Mouse (Mus musculus): ENCODE data around the gene Gnat2.

Gnat2 gene

DNA sequence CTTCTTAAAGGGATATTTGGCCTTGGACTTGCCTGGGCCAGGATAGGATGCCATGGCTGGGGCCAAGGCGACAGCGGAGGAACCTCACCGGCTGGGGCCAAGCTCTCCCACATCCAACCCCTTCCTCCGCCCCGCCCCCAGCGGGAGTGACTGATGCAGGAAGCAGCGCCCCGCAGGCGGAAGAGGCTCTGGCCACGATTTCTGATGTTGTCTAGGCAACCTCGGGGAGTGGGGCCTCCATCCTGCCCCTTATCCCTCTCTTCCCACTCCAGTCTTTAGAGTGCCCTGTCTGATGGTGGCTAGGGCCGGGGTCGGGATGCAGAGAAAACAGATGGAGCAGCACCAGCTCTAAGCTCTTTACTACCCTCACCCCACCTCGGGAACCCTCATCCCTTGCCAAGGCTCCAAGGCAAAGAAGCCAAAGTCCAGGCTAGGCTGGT lies 7.3 kb upstream of the Gnat2 start:
- DNase-seq (ENCODE audit: low spot score): peak; percentile 63

DNA sequence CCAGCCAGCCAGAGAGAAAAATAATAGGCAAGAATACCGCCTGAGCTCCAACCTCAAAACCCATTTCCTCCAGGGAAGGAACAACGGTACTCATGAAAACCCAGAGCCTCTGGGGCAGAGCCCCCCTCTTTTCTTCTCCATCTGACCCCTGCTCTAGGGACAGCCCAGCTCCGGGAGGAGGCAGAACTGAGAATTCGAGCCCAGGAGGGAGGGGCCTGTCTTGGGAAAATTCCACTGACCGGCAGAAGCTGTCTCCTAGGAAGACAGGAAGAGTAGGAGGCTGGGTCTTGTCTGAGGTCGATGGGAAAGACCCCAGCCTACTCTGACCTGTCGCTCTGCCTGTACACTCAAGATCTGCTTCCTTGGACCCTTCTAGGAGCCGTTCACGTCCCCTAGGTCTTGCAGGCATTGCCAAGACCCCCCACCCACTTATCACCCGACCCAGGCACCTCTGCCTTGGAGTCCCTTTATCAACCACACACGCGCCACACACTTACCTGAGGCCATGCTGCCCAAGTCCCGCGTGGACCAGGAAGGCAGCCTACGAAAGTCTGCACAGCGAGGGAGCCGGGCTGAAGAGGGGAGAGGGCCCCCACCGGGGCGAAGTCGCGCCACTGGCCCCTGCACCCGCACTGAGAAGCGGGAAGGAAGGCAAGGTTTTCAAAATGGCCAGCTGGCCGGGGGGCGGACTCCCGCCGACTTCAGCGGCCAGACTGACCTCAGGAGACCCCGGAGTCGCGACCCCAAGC lies 6.7 kb upstream of the Gnat2 start:
- DNase-seq (ENCODE audit: low spot score): no peak

DNA sequence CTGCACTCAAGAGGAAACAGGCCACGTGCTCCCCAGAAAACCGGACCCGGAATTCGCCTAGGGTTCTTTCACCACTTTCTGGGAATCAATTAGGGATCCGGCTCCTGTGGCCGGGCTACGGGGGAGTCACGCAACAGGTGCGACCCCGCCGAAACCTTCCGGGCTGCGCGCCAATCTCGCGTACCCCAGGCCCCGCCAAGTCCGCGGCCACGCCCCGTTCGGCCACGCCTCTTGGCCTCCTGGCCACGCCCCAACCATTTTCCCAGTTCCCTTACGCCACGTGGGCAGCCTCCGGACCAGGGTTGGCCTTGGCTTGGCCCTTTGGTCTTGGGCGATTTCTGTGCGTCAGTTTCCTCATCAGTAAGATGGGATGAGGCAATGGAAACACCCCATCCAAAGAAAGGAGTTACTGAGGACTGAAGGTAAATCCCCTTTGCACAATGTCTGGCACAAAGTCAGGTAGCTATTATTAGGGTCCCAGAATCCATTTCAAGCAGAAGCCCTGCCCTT lies 6.1 kb upstream of the Gnat2 start, which contains the start of gene Ampd2:
Ampd2 (minus strand) TSS at position 182 of the 510 bp plus-strand sequence.
- DNase-seq (ENCODE audit: low spot score): peak; percentile 61

DNA sequence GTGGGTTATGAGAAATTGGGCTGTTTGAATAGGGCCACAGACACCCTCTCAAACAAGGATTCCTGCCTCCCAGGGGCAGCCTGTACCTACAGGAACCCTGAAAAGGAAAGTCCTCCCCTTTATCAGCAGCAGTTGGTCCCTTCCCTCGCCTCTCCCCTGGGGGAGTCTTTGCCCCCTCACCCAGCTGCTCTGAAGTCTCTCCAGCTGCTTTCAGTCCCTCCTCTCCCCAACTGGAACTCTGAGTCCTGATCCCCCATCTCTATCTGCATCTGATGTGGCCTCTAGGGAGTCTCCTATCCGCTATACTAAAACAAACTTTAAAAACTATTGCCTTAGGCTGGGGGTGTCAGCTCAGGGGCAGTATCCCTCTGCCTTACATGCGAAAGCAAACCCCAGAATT lies 5.3 kb upstream of the Gnat2 start:
- DNase-seq (ENCODE audit: low spot score): no peak

DNA sequence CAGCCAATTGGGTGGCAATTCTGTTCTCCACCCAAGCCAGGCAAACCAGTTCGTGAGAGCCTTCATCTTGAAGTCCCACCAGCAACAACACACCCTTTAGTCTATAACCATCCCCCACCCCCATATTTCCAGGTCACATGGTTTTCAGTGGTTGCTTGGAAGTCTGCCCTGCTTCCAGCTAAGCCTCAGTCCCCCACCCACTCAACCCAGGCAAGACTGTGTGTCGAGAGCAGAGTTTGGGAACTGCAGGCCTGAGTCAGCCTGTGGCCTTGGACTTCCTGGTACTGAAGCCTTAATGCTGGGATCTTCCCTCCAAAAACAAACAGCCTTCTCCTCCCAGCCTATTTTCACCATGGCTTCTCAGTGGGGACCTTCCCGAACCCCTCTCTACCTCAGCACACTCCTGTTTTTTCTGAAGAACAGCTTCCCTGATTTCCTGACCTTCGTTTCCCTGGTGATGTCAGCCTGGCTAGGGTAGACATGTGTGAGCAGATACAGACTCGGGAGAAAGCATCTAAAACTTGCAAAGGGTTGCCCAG lies 3.7 kb upstream of the Gnat2 start:
- no peak for DNase-seq (ENCODE audit: low spot score)

DNA sequence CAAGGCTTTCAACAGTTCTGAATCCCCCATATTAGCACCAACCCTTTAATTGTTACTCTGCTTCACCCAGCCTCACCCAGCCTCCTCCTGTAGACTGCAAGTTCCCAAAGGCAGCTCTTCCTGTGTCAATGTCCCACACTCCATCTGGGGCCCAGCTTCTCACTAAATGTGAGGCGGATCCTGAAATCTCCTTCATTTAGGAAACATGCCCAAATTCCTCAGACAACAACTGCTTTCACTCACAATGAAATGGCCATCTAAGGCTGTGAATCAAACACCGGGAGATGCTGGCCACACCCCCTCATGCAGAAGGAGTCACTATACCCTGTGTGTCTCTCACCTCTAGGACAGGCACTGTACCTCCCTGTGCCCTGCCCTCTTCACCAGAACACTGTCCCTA lies 2.7 kb upstream of the Gnat2 start:
- DNase-seq (ENCODE audit: low spot score): no peak

DNA sequence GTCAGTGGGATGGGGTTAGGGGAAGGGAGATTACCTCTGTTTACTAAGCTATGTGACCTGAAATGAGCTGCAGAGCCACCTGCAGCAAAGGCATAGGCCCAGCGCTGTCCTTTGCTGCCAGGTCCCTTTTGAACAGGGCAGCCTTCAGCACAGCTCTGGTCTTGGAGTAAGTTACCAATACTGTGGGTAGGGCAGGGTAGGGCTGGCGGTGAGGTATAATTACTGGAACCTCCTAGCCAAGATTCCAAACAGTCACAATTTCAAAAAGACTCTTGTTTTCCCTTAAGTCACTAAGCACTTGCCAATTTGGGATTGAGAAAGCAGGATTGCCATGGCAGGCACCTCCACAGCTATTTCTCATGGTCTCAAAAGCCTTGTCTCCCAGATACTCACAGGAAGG lies 2.0 kb upstream of the Gnat2 start:
- DNase-seq (ENCODE audit: low spot score): no peak

DNA sequence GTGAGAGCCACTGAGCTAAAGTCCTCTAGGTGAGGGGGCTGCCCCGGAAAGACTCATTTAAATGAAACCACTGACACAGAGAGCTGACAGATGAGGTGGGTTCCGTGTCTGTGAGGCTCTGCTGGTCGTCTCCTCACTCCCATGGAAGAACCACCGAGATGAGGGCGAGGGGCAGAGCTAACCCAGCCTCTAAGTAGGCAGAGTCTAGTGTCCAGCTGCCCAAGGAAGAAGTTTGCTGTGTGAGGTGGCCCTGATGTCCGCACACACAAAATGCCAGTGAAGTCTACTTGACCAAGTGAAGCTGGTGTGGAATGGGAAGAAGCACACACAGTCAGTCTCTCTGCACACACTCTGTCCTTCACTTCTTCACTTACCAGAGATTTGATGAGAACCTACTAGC lies 559 bp upstream of the Gnat2 start:
- no peak for DNase-seq (ENCODE audit: low spot score)

DNA sequence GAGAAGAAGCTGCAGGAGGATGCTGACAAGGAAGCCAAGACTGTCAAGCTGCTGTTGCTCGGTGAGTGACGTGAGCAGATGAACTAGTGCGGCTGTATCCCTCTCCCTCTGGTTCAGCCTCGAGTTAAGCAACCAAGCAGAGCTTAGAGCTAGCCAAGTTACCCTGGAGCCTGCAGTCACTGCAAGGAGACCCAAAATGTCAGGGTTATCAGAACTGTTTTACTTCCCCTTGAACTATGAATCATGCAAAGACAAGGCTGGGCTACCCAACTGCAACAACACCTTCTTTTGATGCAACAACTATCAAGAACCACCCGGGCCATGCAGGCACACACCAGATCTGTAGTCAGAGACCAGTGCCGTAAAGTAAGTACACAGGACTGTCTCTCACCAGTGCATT lies 717 bp downstream of the Gnat2 start:
- no peak for DNase-seq (ENCODE audit: low spot score)

DNA sequence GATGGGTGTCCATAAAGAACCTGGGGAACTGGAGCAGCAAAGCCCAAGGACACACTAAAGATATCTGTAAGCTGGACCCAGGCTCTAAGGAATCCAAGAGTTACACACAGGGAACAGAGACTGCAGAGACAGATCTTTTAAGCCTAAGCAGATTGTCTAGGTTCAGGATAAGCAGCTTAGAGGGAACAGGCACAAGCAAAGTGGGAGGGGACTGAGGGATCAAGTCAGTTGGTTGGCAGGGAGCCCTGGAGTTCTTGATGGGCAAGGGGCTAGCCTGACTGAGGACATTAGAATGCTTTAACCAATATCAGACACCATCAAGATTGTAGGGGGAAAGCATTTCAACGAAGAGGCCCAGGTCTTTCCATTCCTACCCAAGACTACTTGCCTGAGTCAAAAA lies 1.6 kb downstream of the Gnat2 start:
- DNase-seq (ENCODE audit: low spot score): no peak

DNA sequence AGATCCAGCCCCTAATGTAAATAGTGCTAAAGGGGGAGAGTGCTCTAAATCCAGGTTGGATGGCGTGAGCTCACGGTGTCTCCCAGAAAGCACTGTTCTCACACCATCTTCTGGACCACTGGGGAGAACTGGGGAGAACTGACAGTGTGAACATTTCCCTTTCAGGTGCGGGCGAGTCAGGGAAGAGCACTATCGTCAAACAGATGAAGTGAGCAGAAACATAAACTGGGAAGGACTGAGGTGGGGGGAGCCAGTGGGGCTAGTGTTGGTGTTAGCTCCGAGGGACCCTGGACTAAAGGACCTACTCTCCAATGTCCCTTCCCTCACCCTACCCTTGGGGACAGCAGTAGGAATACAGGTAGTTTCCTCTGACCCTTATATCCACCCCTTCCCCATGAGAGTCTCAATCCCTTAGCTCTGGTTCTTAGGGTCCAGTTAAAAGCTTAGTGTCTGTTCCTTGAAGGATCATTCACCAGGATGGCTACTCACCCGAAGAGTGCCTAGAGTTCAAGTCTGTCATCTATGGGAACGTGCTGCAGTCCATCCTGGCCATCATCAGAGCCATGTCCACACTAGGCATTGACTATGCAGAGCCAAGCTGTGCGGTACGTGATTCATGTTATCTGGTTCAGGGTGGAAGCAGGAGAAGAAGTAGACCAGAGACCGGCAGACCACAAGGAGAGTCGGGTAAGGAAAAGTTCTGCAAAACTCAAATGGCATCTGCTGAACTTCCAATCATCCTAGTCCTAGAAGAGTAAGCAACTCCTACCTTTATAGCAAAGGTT lies 2.6 kb downstream of the Gnat2 start:
- no peak for DNase-seq (ENCODE audit: low spot score)

DNA sequence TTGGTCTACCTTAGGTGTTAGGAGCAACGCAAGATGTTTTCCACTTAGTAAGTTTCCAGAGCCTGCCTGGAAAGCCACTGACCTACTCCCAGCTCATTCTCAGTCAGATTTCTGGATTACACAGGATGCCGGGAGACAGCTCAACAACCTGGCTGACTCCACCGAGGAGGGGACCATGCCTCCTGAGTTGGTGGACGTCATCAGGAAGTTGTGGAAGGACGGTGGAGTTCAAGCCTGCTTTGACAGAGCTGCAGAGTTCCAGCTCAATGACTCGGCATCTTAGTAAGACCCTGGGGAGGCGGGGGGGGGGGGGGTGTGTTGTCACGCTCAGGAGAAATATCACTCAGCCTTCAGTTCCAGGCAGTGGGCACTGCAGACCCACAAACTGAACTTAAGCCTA lies 3.6 kb downstream of the Gnat2 start:
- DNase-seq (ENCODE audit: low spot score): no peak

DNA sequence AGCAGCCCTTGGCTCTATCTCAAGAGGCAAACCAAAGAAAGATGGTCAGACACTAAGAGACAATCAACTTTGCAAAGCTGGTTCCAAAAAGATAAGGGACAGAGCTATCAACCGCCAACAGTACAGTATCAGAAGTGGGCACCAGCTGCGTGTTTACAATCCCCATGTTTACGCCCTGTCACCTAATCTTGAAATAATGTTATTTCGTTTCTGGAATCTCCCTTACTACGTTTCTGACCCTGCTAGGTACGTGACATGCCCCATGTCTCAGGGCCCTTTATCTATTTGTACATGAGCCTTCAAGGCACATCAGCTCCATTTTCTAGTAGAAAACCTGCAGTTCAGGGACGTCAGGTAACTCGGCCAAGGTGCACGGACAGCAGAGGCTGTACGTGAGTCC lies 4.1 kb downstream of the Gnat2 start:
- DNase-seq (ENCODE audit: low spot score): no peak

DNA sequence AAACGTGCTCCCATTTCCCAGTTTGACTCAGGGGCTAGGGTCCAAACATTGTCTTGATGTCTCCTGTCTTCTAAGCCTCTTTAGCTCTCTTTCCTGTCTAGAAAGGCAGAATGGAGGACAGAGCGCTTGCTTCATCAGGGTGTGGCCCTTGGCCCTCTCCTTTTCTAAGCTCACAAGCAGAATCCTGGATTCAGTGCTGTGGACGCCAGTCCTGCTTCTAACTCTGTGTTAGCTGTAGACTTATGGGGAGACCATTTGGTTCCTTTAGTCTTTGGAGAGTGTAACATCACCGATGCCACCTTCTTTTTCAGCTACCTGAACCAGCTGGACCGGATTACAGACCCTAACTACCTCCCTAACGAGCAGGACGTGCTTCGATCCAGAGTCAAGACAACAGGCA lies 5.1 kb downstream of the Gnat2 start:
- DNase-seq (ENCODE audit: low spot score): no peak

DNA sequence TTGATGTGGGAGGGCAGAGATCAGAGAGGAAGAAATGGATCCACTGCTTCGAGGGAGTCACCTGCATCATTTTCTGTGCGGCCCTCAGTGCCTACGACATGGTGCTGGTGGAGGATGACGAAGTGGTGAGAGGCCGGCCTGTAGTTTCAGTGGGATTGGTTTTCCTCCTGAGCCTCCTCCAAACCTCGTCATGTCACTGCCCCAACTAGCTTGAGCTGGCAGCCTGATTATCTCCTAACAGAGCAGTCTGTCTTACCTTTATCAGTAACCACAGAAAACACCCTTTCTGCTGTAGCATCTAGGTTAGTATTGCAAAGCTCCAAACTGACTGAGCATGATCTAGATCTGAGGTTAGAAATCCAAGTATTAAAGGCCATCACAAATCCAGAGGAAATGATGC lies 5.7 kb downstream of the Gnat2 start:
- no peak for DNase-seq (ENCODE audit: low spot score)

DNA sequence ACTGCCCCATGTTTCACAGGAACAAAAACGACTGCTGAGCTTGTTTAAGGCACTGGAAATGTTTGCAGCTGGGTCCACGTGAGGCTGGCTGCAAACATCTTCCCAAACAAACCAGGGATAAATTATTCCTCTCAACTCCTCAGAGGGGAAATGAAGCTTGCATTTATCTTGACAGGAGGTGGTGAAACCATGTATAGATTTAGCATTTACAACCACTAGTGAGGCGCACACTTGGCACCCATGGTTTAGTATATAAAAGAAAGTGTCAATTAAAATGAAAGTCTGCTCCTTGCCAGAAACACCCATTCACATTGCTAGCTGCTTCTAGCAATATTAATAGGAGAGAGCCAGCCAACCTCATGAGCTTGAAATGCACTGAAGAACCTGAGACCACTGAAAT lies 9.0 kb downstream of the Gnat2 start:
- no peak for DNase-seq (ENCODE audit: low spot score)

DNA sequence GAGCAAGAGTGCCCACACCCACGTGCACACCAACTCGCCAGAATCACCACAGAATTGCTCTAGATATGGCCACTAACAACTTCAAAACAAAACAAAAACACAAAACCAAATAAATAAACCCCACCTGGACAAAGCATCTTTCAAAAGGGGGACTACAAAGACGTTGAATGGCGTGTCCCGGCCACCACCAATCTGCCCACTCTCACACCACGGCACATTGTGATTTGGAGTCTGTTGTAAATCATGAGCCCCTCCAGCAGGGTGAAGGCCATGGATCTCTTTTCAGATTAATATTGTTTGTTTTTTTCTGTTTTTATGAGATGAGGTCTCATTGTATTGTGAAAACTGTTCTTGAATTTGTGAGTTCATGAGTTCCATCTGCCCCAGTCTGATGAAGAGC lies 9.5 kb downstream of the Gnat2 start:
- no peak for DNase-seq (ENCODE audit: low spot score)

DNA sequence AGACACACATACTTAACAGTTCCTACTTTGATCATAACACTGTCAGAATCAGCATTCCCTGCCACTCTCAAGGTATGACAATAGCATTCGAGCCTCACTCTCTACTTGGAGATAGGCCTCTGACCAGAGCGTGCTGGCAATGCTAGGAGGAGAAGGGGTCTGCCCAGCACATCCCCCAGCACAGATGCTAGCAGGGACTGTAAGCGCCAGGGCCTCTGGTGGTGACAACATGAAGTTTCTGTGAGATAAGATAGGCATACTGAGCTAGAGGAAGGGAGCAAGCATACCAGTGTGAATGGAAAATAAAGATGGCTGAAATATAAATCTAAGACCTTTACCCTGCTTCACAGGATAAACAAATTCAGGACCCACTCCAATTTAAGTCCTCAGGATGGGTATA lies 12.7 kb downstream of the Gnat2 start:
- DNase-seq (ENCODE audit: low spot score): no peak

DNA sequence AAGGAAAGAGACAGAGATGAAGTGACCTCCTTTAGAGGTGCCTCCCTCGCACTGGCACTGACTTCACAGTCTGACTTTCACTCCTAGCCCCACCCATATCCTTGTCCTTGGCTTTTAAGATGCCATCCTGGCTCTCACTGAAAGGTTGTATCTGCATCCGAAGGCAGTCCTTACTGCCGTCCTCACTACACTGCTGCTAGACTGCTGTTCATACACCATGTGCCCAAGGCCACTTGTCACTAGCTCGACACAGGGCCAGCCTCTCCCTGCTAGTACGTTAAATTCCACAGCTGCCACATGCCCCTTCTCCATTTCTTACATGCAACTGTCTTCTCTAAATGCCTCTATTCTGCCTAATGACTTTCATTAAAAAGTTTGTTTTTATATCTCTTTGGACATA lies 18.7 kb downstream of the Gnat2 start:
- DNase-seq (ENCODE audit: low spot score): no peak

DNA sequence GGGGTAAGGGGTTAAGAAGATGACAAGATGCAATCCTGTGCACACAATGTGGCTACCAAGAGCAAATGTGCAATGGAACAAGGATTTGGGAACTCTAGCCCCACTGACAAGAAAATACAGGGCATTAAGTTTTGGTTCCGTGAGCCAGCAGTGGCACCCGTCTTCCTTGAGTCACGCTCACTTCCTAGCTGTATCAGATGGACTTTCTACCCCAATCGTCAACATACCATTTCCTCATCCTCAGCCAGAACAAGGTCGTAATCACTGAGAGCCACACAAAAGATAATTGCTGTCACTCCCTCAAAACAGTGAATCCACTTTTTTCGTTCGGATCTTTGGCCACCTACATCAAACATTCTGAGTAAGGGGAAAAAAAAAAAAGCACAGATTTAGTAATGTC lies 19.7 kb downstream of the Gnat2 start:
- no peak for DNase-seq (ENCODE audit: low spot score)

DNA sequence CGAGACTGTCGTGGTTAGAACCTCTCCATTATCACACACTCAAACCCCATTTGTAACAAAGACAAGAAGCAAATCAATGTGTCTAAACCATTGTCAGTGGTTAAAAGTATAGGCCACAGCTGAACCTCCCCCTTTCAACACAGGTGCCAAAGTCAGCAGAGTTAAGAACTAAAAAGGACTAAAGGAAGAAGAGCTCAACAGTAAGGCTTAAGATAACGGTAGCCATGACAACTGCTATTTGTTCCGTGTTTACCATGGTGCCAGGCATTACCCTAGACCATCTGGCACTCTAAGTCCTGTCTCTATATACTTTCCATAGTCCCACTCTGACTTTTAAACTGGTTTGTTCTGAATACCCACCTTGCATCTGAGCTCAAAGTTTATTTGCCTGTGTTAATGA lies 20.1 kb downstream of the Gnat2 start:
- no peak for DNase-seq (ENCODE audit: low spot score)

DNA sequence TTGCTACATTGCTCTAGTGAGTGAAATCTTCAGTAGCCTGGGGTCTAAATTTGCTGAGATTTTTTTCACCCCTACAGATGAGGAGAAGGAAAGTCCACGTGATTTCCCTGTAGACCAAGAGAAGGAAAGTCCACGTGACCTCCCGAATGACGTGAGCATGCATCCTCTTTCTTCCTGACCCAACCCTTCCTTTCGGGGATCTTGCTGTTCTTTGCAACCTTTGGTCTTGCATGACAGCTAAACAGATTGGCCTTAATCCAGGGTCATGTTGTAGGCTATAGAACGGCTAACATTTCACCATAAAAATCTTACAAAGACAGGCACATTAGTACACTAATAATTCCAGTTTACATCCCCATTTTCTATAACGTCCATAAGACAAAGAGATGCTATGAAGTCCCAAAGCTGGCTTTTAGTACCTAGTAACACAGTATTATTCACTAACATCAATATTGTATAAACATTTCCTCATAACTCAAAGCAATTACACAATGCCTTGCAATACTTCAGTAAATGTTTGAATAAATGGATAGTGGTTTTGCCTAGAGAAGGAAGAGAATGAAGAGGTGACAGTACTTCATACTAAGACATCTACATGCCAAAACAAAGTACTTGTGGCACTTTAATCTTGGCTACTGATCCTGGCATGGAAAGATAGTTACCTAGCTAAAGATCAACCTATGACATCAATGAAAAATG lies 21.2 kb downstream of the Gnat2 start:
- no peak for DNase-seq (ENCODE audit: low spot score)

DNA sequence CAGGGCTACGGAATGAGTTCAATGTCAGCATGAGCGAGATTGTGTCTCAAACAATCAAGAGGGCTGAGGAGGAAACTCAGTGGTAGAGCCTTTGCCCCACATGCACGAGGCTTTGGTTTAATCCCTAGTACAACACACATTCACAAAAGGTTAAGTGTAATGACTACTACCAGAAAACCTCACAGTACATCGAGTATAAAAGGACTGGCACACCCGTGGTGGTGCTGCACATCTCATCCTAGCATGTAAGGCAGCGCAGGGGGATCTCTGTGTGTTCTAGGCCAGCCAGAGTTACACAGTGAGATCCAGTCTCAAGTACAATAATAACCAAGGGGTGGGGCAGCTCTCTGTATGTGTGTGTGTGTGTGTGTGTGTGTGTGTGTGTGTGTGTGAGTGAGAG lies 24.9 kb downstream of the Gnat2 start:
- no peak for DNase-seq (ENCODE audit: low spot score)
